Comparison of ENCODE assay signal across 8 mouse cellular contexts in the genomic region with DNA sequence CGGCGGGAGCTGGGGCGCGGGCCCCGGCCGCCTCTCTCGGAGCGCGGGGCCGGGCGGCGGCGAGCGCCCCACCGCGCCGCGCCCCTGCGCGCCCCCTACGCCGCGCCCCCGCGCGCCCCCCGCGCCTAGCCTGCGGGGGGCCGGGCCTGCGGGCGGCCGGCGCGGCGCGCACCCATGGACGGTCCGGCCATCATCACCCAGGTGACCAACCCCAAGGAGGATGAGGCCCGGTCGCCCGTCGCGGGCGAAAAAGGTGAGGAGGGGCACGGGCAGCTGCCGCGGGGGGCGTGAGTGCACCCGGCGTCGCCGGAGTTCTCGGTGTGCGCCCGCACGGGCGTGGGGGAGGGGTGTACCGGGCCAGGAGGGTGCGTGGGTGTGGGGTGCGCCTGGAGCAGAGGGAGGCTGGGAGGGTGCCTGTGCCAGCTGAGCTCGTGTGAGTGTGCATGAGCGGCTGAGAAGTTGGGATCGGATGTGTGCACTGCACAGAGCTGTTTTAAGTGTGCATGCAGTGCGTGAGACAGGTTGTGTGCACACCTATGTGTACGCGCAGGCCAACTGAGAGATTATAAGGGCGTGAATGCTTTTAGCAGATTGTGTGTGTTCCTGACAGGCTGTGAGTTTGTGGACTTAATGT. TPM values are rescaled to one million over a fixed set of nuclear protein-coding genes. Genes with fewer than 3 reads are reported as not detected.
DNase-seq lines count a peak whose midpoint lies in the region; ATAC-seq and TF ChIP-seq lines count a peak whose summit lies in the region.

No protein-coding gene starts in this region.

- no peaks in the 10 kb centered on the region for H3K9me3 ChIP-seq in kidney, embryonic 14.5 days (ENCODE audit: control insufficient read depth, low read length)
- H3K9me3 ChIP-seq in limb, embryonic 14.5 days (ENCODE audit: control insufficient read depth, low read length), result no peaks in the 10 kb centered on the region
- no peaks in the 10 kb centered on the region for H3K9me3 ChIP-seq in midbrain, embryonic 16.5 days (replicated peaks; ENCODE audit: control insufficient read depth, low read length, poor library complexity, severe bottlenecking)

- peak overlapping the region; percentile 88 for H3K4me3 ChIP-seq in kidney, embryonic 14.5 days (ENCODE audit: low read length)
- H3K4me3 ChIP-seq in limb, embryonic 14.5 days (replicated peaks; ENCODE audit: low read length), result peak overlapping the region; percentile 83
- H3K4me3 ChIP-seq in midbrain, embryonic 16.5 days (ENCODE audit: low read depth, low read length), result peak overlapping the region; percentile 71

- 3% methylated on average over 46 of the region's 68 CpGs for WGBS in kidney, embryonic 14.5 days
- WGBS in limb, embryonic 14.5 days, result 2% methylated on average over 31 of the region's 68 CpGs
- 4% methylated on average over 36 of the region's 68 CpGs for WGBS in midbrain, embryonic 16.5 days

- H3K27ac ChIP-seq in kidney, embryonic 14.5 days (ENCODE audit: low read depth, low read length), result peak overlapping the region; percentile 91
- peak overlapping the region; percentile 87 for H3K27ac ChIP-seq in limb, embryonic 14.5 days (replicated peaks; ENCODE audit: low read depth, low read length)
- H3K27ac ChIP-seq in midbrain, embryonic 16.5 days (ENCODE audit: low read length), result peak overlapping the region; percentile 87

- peak overlapping the region; percentile 92 for H3K9ac ChIP-seq in kidney, embryonic 14.5 days (ENCODE audit: low read depth, low read length)
- H3K9ac ChIP-seq in limb, embryonic 14.5 days (ENCODE audit: low read depth, low read length, severe bottlenecking), result peak overlapping the region; percentile 81
- peak overlapping the region; percentile 83 for H3K9ac ChIP-seq in midbrain, embryonic 16.5 days (ENCODE audit: low read depth, low read length)

- ATAC-seq in kidney, embryonic 14.5 days (ENCODE audit: low FRiP score, low TSS enrichment), result peak; percentile 24
- ATAC-seq in limb, embryonic 14.5 days (ENCODE audit: low FRiP score, low read depth), result peak; percentile 5; the same call in 1 of the 2 replicates
- ATAC-seq in midbrain, embryonic 16.5 days, result peak; percentile 19

- TF ChIP-seq POLR2A in limb, embryonic 14.5 days (IDR thresholded peaks at IDR 0.05; ENCODE audit: borderline replicate concordance, extremely low read depth, insufficient read depth, insufficient read length), result no peak

- no peaks in the 10 kb centered on the region for H3K36me3 ChIP-seq in kidney, embryonic 14.5 days (ENCODE audit: control insufficient read depth, insufficient read depth, low read length)
- no peaks in the 10 kb centered on the region; the same call in 1 of the 2 replicates for H3K36me3 ChIP-seq in limb, embryonic 14.5 days (ENCODE audit: control insufficient read depth, insufficient read depth, low read length)
- H3K36me3 ChIP-seq in midbrain, embryonic 16.5 days (ENCODE audit: control insufficient read depth, insufficient read depth, low read length), result no peaks in the 10 kb centered on the region

- H3K4me1 ChIP-seq in kidney, embryonic 14.5 days (ENCODE audit: control insufficient read depth, insufficient read depth, low read length), result peaks cover 32% of the 10 kb centered on the region
- H3K4me1 ChIP-seq in limb, embryonic 14.5 days (ENCODE audit: control insufficient read depth, insufficient read depth, low read length), result peaks cover 29% of the 10 kb centered on the region
- peaks cover 25% of the 10 kb centered on the region for H3K4me1 ChIP-seq in midbrain, embryonic 16.5 days (ENCODE audit: control insufficient read depth, insufficient read depth, low read length)

- peak overlapping the region; percentile 81 for H3K4me2 ChIP-seq in kidney, embryonic 14.5 days (replicated peaks; ENCODE audit: low read depth, low read length)
- peak overlapping the region; percentile 95 for H3K4me2 ChIP-seq in limb, embryonic 14.5 days (replicated peaks; ENCODE audit: low read depth, low read length, severe bottlenecking)
- peak overlapping the region; percentile 95 for H3K4me2 ChIP-seq in midbrain, embryonic 16.5 days (ENCODE audit: low read length)

- DNase-seq in ovary, adult 18-20 months (ENCODE audit: low spot score), result peak; percentile 45
- no peak for DNase-seq in ovary, postnatal 10 days (ENCODE audit: low spot score)
- peak; percentile 54 to 65 for DNase-seq in cerebellum, postnatal 14 days
- peak; percentile 50 for DNase-seq in gastrocnemius, postnatal 25 days
- DNase-seq in limb, embryonic 14.5 days (ENCODE audit: low spot score), result no peak
- peak; percentile 58 to 60 for DNase-seq in thymus, adult 18-20 months

- H3K27me3 ChIP-seq in kidney, embryonic 14.5 days (ENCODE audit: control insufficient read depth, insufficient read depth, low read length), result no peaks in the 10 kb centered on the region
- no peaks in the 10 kb centered on the region for H3K27me3 ChIP-seq in limb, embryonic 14.5 days (ENCODE audit: control insufficient read depth, insufficient read depth, low read length)
- H3K27me3 ChIP-seq in midbrain, embryonic 16.5 days (ENCODE audit: control insufficient read depth, insufficient read depth, low read depth, low read length), result no peaks in the 10 kb centered on the region

RNA-seq across cellular contexts. Expression of a gene that starts 0.6 kb away (rescaled TPM):
- total RNA-seq in gastrocnemius, postnatal 25 days (2021), result 1 to 10 TPM; 5.5 to 8.6 TPM
- 25.3 and 31.2 TPM in 2 replicates for polyA plus RNA-seq in kidney, embryonic 14.5 days (2014; fragmentation: Nextera tagmentation; extraction: Ambion mirVana)
- polyA plus RNA-seq in limb, embryonic 14.5 days (2012; rRNA removed), result 38.0 and 43.5 TPM in 2 replicates
- polyA plus RNA-seq in limb, embryonic 14.5 days (2014; fragmentation: Nextera tagmentation; extraction: Ambion mirVana), result 23.8 and 28.6 TPM in 2 replicates
- 8.8 and 10.9 TPM in 2 replicates for polyA plus RNA-seq in midbrain, embryonic 16.5 days (2015; fragmentation: Nextera tagmentation; extraction: Ambion mirVana)

Comparison
In these comparisons a context has a peak if more than half of its experiments do, and no peak if none do; other contexts are left out.
1. DNase-seq: peak in ovary, adult 18-20 months (single experiment), cerebellum, postnatal 14 days (2 of 2), gastrocnemius, postnatal 25 days (single experiment) and thymus, adult 18-20 months (2 of 2); none in ovary, postnatal 10 days (single experiment) and limb, embryonic 14.5 days (single experiment).
2. Peak in every context shown above with its lines, with median percentiles within 50 percentile points of each other: ATAC-seq, H3K27ac ChIP-seq, H3K4me2 ChIP-seq, H3K4me3 ChIP-seq and H3K9ac ChIP-seq.